Mouse (Mus musculus): ENCODE results near the gene Cog4. TPM values are rescaled to one million over a fixed set of nuclear protein-coding genes. Genes with fewer than 3 reads are reported as not detected.
A peak's percentile ranks its signal among the peaks of the same experiment; 100 is the strongest.

Cog4 gene
- 35.2 and 36.4 TPM in 2 replicates for total RNA-seq (2012; rRNA removed)
- total RNA-seq (2014; rRNA removed): 24.4 and 27.5 TPM in 2 replicates
- 24.9 and 27.5 TPM in 2 replicates for polyA plus RNA-seq (2012; ENCODE audit: insufficient read length, low read depth)

GRCm38 (mm10) chr8:110846405-110847170 lies at the start of gene Cog4, which contains the start of gene Sf3b3:
TSS of gene Cog4 (plus strand) at chr8:110846600.
TSS of gene Sf3b3 (minus strand) at chr8:110846787.
- Histone ChIP-seq H3K79me2 (replicated peaks; ENCODE audit: control insufficient read depth, extremely low read depth, insufficient read depth, poor library complexity, severe bottlenecking) (peaks cover 72% of the 10 kb centered on the region), H3K27ac (ENCODE audit: insufficient read depth, low read depth) (peak within 1 kb of the TSS; percentile 74), H3K9me3 (replicated peaks; ENCODE audit: low read length) (no peaks in the 10 kb centered on the region), H3K4me3 (replicated peaks in 1 of 3; ENCODE audit: low read depth in 2 of 3, low read length in 2 of 3, poor library complexity in 1 of 3) (peak within 1 kb of the TSS; percentile 88 to 99 (median 94)), H3K4me1 (ENCODE audit: control insufficient read depth in 1 of 2, insufficient read depth in 2 of 2) (peaks cover 3 to 49% of the 10 kb centered on the region in 2 experiments), H3K4me2 (ENCODE audit: insufficient read depth, low read depth, poor library complexity, severe bottlenecking) (peak within 1 kb of the TSS; percentile 96), H3K9ac (ENCODE audit: insufficient read depth, low read depth) (peak within 1 kb of the TSS; percentile 97), H3K27me3 (replicated peaks) (no peaks in the 10 kb centered on the region), H3K36me3 (replicated peaks in 1 of 2; ENCODE audit: control insufficient read depth in 1 of 2, insufficient read depth in 1 of 2, low read length in 1 of 2) (peaks cover 41 to 56% of the 10 kb centered on the region in 2 experiments)
- peak; percentile 86 for DNase-seq (ENCODE audit: extremely low read depth)
- in situ Hi-C loops (cut with MboI; ENCODE audit: low pct_ligation_motif_present, low pct_unique_long_range_greater_than_20kb, low sequenced_read_pairs) (loop anchor here (10.0 to 25.0 kb wide), 3 partner anchors 92 to 441 kb away; no protein-coding TSS in a partner anchor), dilution Hi-C loops (cut with MboI; ENCODE audit: extremely low pct_ligation_motif_present, extremely low pct_unique_long_range_greater_than_20kb, low sequenced_read_pairs) (no loop called here)
- TF ChIP-seq MEF2A (IDR thresholded peaks at IDR 0.05; ENCODE audit: borderline replicate concordance, low read depth, low read length): 0 out of 2 replicates have a peak, but pooled peaks have one; percentile 67
- TF ChIP-seq JUND (conservative IDR thresholded peaks at IDR 0.05; ENCODE audit: low read depth, low read length): no peak; the same call in 1 of the 2 replicates
- peak in 1 of 2 experiments; percentile 22; a peak in 1 of 4 replicates for TF ChIP-seq CTCF (conservative IDR thresholded peaks at IDR 0.05 in 1 of 2, IDR thresholded peaks at IDR 0.05 in 1 of 2; ENCODE audit: low read depth in 2 of 2, low read length in 2 of 2)
- TF ChIP-seq GABPA (IDR thresholded peaks at IDR 0.05; ENCODE audit: insufficient replicate concordance, low read depth, low read length): no peak
- peak; percentile 88 for TF ChIP-seq HCFC1 (IDR thresholded peaks at IDR 0.05; ENCODE audit: low read depth, low read length)
- no peak; the same call in 1 of the 2 replicates for TF ChIP-seq MYC (IDR thresholded peaks at IDR 0.05; ENCODE audit: low read depth, low read length)
- peak; percentile 95 for TF ChIP-seq TBP (conservative IDR thresholded peaks at IDR 0.05; ENCODE audit: low read depth, low read length)
- TF ChIP-seq KAT2A (IDR thresholded peaks at IDR 0.05; ENCODE audit: insufficient replicate concordance, low read length): peak; percentile 76; the same call in 1 of the 2 replicates
- peak; percentile 66 for TF ChIP-seq NRF1 (IDR thresholded peaks at IDR 0.05; ENCODE audit: low read depth, low read length)
- no peak for TF ChIP-seq CHD2 (IDR thresholded peaks at IDR 0.05; ENCODE audit: low read length)
- peak; percentile 91 for TF ChIP-seq NELFE (IDR thresholded peaks at IDR 0.05; ENCODE audit: low read depth, low read length)
- TF ChIP-seq ELF1 (IDR thresholded peaks at IDR 0.05; ENCODE audit: low read depth, low read length): peak; percentile 97
- no peak for TF ChIP-seq MAFK (IDR thresholded peaks at IDR 0.05; ENCODE audit: insufficient replicate concordance, low read length)
- no peak for TF ChIP-seq SMC3 (IDR thresholded peaks at IDR 0.05; ENCODE audit: low read depth, low read length)
- peak; percentile 97 for TF ChIP-seq TCF12 (IDR thresholded peaks at IDR 0.05; ENCODE audit: low read depth, low read length)
- TF ChIP-seq RAD21 (IDR thresholded peaks at IDR 0.05; ENCODE audit: low read depth, low read length): no peak
- TF ChIP-seq MAZ (IDR thresholded peaks at IDR 0.05; ENCODE audit: low read depth, low read length): peak; percentile 72
- TF ChIP-seq ZNF384 (IDR thresholded peaks at IDR 0.05; ENCODE audit: low read depth, low read length): no peak
- peak; percentile 90 for TF ChIP-seq POLR2AphosphoS2 (IDR thresholded peaks at IDR 0.05; ENCODE audit: low read depth, low read length)
- no peak for TF ChIP-seq PAX5 (IDR thresholded peaks at IDR 0.05; ENCODE audit: low read length)
- TF ChIP-seq MAX (IDR thresholded peaks at IDR 0.05; ENCODE audit: low read length): peak; percentile 100
- TF ChIP-seq CHD1 (IDR thresholded peaks at IDR 0.05; ENCODE audit: low read depth, low read length): no peak
- peak; percentile 96 for TF ChIP-seq POLR2A (IDR thresholded peaks at IDR 0.05; ENCODE audit: low read depth, low read length)
- TF ChIP-seq USF1 (IDR thresholded peaks at IDR 0.05; ENCODE audit: low read depth, low read length): no peak
- no peak for TF ChIP-seq UBTF (IDR thresholded peaks at IDR 0.05; ENCODE audit: low read depth, low read length)
- 0 out of 2 replicates have a peak, but pooled peaks have one; percentile 14 for TF ChIP-seq ETS1 (conservative IDR thresholded peaks at IDR 0.05; ENCODE audit: low read depth, low read length)
- TF ChIP-seq IRF4 (IDR thresholded peaks at IDR 0.05; ENCODE audit: low read depth, low read length): peak; percentile 53; the same call in 1 of the 2 replicates
- TF ChIP-seq SIN3A (IDR thresholded peaks at IDR 0.05; ENCODE audit: low read length): peak; percentile 97
- 0 out of 2 replicates have a peak, but pooled peaks have one; percentile 58 for TF ChIP-seq RCOR1 (conservative IDR thresholded peaks at IDR 0.05; ENCODE audit: low read depth, low read length)
- no peak for TF ChIP-seq JUN (IDR thresholded peaks at IDR 0.05; ENCODE audit: insufficient read depth, low read depth, low read length)
- no peak; the same call in 1 of the 2 replicates for TF ChIP-seq BHLHE40 (IDR thresholded peaks at IDR 0.05; ENCODE audit: low read depth, low read length)
- TF ChIP-seq ZKSCAN1 (IDR thresholded peaks at IDR 0.05; ENCODE audit: borderline replicate concordance, low read depth, low read length): no peak
- TF ChIP-seq E2F4 (IDR thresholded peaks at IDR 0.05; ENCODE audit: insufficient replicate concordance, low read depth, low read length): peak; percentile 97; the same call in 1 of the 2 replicates
- no peak for TF ChIP-seq EP300 (IDR thresholded peaks at IDR 0.05; ENCODE audit: low read length)
- no peak for TF ChIP-seq ZC3H11A (IDR thresholded peaks at IDR 0.05; ENCODE audit: low read depth, low read length)
- peak; percentile 64; the same call in 1 of the 2 replicates for TF ChIP-seq MXI1 (IDR thresholded peaks at IDR 0.05; ENCODE audit: low read depth, low read length)
- TF ChIP-seq ZMIZ1 (IDR thresholded peaks at IDR 0.05; ENCODE audit: low read depth, low read length): peak; percentile 85
- no peak for TF ChIP-seq USF2 (conservative IDR thresholded peaks at IDR 0.05; ENCODE audit: low read depth, low read length)
